Comparison of ENCODE assay signal across 11 mouse cellular contexts in genomic region chr8:71747082-71747481, GRCm38 (mm10). TPM values are rescaled to one million over a fixed set of nuclear protein-coding genes. Genes with fewer than 3 reads are reported as not detected.
DNase-seq lines count a peak whose midpoint lies in the region; ATAC-seq and TF ChIP-seq lines count a peak whose summit lies in the region.
"Not testable (repeated sequence)": the region's sequence is repeated elsewhere in the genome, so short reads cannot be mapped to it uniquely, and the experiment has no call there.
"Had no signal": no experiment of that assay in that cellular context is flagged by ENCODE, and none has a peak within 500 bp of the region (broad histone marks: within the 10 kb centered on the region; RNA-seq: fewer than 3 reads in every experiment).

No protein-coding gene starts in this region.

- H3K9me3 ChIP-seq in forebrain, embryonic 11.5 days (ENCODE audit: control insufficient read depth, low read length): not testable (repeated sequence)

- peak; percentile 16 for DNase-seq in forebrain, embryonic 11.5 days (ENCODE audit: low spot score)
- DNase-seq in lung, postnatal 36 days: peak; percentile 23
- peak; percentile 19 for DNase-seq in testis, postnatal 10 days (ENCODE audit: low spot score)

- not testable (repeated sequence) for H3K4me2 ChIP-seq in forebrain, embryonic 11.5 days (ENCODE audit: low read depth, low read length, severe bottlenecking)

- TF ChIP-seq POLR2A in bone marrow macrophage, adult 2 months (IDR thresholded peaks at IDR 0.05; ENCODE audit: borderline replicate concordance, low read depth, low read length): not testable (repeated sequence)

- peaks cover 26% of the 10 kb centered on the region for H3K4me1 ChIP-seq in bone marrow macrophage, adult 2 months (ENCODE audit: control insufficient read depth, insufficient read depth, low read length)
- not testable (repeated sequence) for H3K4me1 ChIP-seq in forebrain, embryonic 11.5 days (replicated peaks; ENCODE audit: control insufficient read depth, insufficient read depth, low read length)

- not testable (repeated sequence) for ATAC-seq in forebrain, embryonic 11.5 days (replicated peaks; ENCODE audit: low FRiP score)
- ATAC-seq in hematopoietic stem cell, adult 5-6 weeks (replicated peaks in 1 of 2; ENCODE audit: insufficient read depth in 1 of 2, low FRiP score in 2 of 2, low TSS enrichment in 1 of 2, low read depth in 1 of 2, poor library complexity in 2 of 2, severe bottlenecking in 2 of 2): peak; percentile 65 to 69
- peak; percentile 93 for ATAC-seq in megakaryocyte progenitor cell, adult 5-6 weeks (replicated peaks; ENCODE audit: poor library complexity)

- peak overlapping the region; percentile 58 for H3K27ac ChIP-seq in bone marrow macrophage, adult 2 months (ENCODE audit: insufficient read depth, low read depth, low read length)
- H3K27ac ChIP-seq in forebrain, embryonic 11.5 days (ENCODE audit: low read depth, low read length): not testable (repeated sequence)

- H3K9ac ChIP-seq in forebrain, embryonic 11.5 days (ENCODE audit: low read length): not testable (repeated sequence)

- H3K36me3 ChIP-seq in forebrain, embryonic 11.5 days (ENCODE audit: control insufficient read depth, insufficient read depth, low read length): not testable (repeated sequence)

- H3K27me3 ChIP-seq in forebrain, embryonic 11.5 days (ENCODE audit: control insufficient read depth, insufficient read depth, low read length): not testable (repeated sequence)

- not testable (repeated sequence) for TF ChIP-seq CTCF in bone marrow macrophage, adult 2 months (IDR thresholded peaks at IDR 0.05; ENCODE audit: low read depth, low read length)

- H3K4me3 ChIP-seq in bone marrow macrophage, adult 2 months (ENCODE audit: insufficient read depth, low read length); forebrain, embryonic 11.5 days (ENCODE audit: low read depth, low read length): not testable (repeated sequence)

RNA-seq across cellular contexts. Expression of gene Fcho1, which starts 21.6 kb away (rescaled TPM):
- 7.2 and 8.8 TPM in 2 replicates for polyA plus RNA-seq in bone marrow macrophage, adult 2 months (2012; ENCODE audit: insufficient read depth, insufficient read length, missing spikeins)
- polyA plus RNA-seq in forebrain, embryonic 11.5 days (2014; fragmentation: Nextera tagmentation; extraction: Ambion mirVana): 21.3 and 23.2 TPM in 2 replicates
- 90.7 and 99.4 TPM in 2 replicates for total RNA-seq in hematopoietic stem cell, adult 5-6 weeks (2017)
- 49.8 and 51.5 TPM in 2 replicates for total RNA-seq in megakaryocyte progenitor cell, adult 5-6 weeks (2015)
- total RNA-seq in megakaryocyte progenitor cell, adult 5-6 weeks (2017): 83.6 and 91.1 TPM in 2 replicates
- total RNA-seq: gastrocnemius, postnatal 25 days had no signal
- polyA plus RNA-seq: C2C12 had no signal

RNA-seq across cellular contexts. Expression of gene B3gnt3, which starts 45.5 kb away (rescaled TPM):
- polyA plus RNA-seq in bone marrow macrophage, adult 2 months (2012; ENCODE audit: insufficient read depth, insufficient read length, missing spikeins): 23.7 and 24.1 TPM in 2 replicates
- 0.51 and 0.64 TPM in 2 replicates for polyA plus RNA-seq in forebrain, embryonic 11.5 days (2014; fragmentation: Nextera tagmentation; extraction: Ambion mirVana)
- 1.3 TPM in 2 replicates for total RNA-seq in hematopoietic stem cell, adult 5-6 weeks (2017)
- total RNA-seq in megakaryocyte progenitor cell, adult 5-6 weeks (2015): 0.15 and 0.54 TPM in 2 replicates
- total RNA-seq in megakaryocyte progenitor cell, adult 5-6 weeks (2017): 0.12 and 0.34 TPM in 2 replicates

RNA-seq across cellular contexts. Expression of gene Insl3, which starts 58.1 kb away (rescaled TPM):
- 5.0 and 5.1 TPM in 2 replicates for polyA plus RNA-seq in bone marrow macrophage, adult 2 months (2012; ENCODE audit: insufficient read depth, insufficient read length, missing spikeins)
- not detected in 2 replicates for polyA plus RNA-seq in forebrain, embryonic 11.5 days (2014; fragmentation: Nextera tagmentation; extraction: Ambion mirVana)
- 6.2 and 8.9 TPM in 2 replicates for total RNA-seq in hematopoietic stem cell, adult 5-6 weeks (2017)
- 7.1 and 7.2 TPM in 2 replicates for total RNA-seq in megakaryocyte progenitor cell, adult 5-6 weeks (2015)
- total RNA-seq in megakaryocyte progenitor cell, adult 5-6 weeks (2017): 1.2 and 1.8 TPM in 2 replicates
- polyA plus RNA-seq: embryonic facial prominence, embryonic 11.5 days; forebrain, embryonic 12.5 days; forebrain, embryonic 15.5 days had no signal
